Mouse (Mus musculus) lung, embryonic 14.5 days (tissue): Measurements from ENCODE around the gene Clgn. TPM values are rescaled to one million over a fixed set of nuclear protein-coding genes. Genes with fewer than 3 reads are reported as not detected.

ENCODE experiments used
- ATAC-seq: fragments of 200-750 bp; cut with Nextera tagmentation; 2 replicates; pipeline ENCODE4 v1.8.0; 2017; ENCODE audit warnings: mild to moderate bottlenecking, moderate TSS enrichment, moderate library complexity; ENCODE audit not compliant: insufficient read depth
- DNase-seq: peaks from one replicate; pipeline ENCODE4 v3.0.0-alpha.2; 2015
- H3K27ac ChIP-seq: fragments of 300-500 bp; sonication (generic); 2 replicates; pipeline ENCODE4 v1.5.1; 2014; ENCODE audit warnings: low read depth, mild to moderate bottlenecking, moderate library complexity
- H3K27me3 ChIP-seq: fragments of 300-500 bp; sonication (generic); 2 replicates; pipeline ENCODE4 v1.6.1; 2014; ENCODE audit warnings: low read length, control low read depth; ENCODE audit not compliant: insufficient read depth
- H3K36me3 ChIP-seq: fragments of 300-500 bp; sonication (generic); 2 replicates; pipeline ENCODE4 v1.6.1; 2014; ENCODE audit warnings: control low read depth; ENCODE audit not compliant: insufficient read depth
- H3K4me1 ChIP-seq: fragments of 300-500 bp; sonication (generic); 2 replicates; pipeline ENCODE4 v1.6.1; 2014; ENCODE audit warnings: antibody characterized with exemption, control low read depth; ENCODE audit not compliant: insufficient read depth
- H3K4me2 ChIP-seq: fragments of 300-500 bp; sonication (generic); 2 replicates; pipeline ENCODE4 v1.6.1; 2014; ENCODE audit warnings: mild to moderate bottlenecking
- H3K4me3 ChIP-seq: fragments of 300-500 bp; sonication (generic); 2 replicates; pipeline ENCODE4 v1.5.1; 2014; ENCODE audit warnings: low read depth, low read length
- H3K9ac ChIP-seq: fragments of 300-500 bp; sonication (generic); 2 replicates; pipeline ENCODE4 v1.6.1; 2014
- H3K9me3 ChIP-seq: fragments of 300-500 bp; sonication (generic); 2 replicates; pipeline ENCODE4 v1.6.1; 2016; ENCODE audit warnings: low read depth, low read length, control low read depth
- CTCF ChIP-seq: IDR thresholded peaks from 2 replicates; pipeline ENCODE4 v1.5.1; 2016; ENCODE audit warnings: antibody characterized with exemption, low read depth
- WGBS: fragments of 180-500 bp; shearing (Covaris S2); extraction: QIAGEN DNeasy Blood & Tissue Kit; methylation state at CpG from one replicate; pipeline ENCODE4 v1.1.7; 2014; 5-methylcytosine and 5-hydroxymethylcytosine counted together
- polyA plus RNA-seq: library from polyadenylated mRNA; unstranded; fragments of >200 nt; fragmentation: Nextera tagmentation; extraction: Ambion mirVana; gene quantifications from 2 replicates; pipeline ENCODE4 v1.2.1, GENCODE M21; 2014

Clgn gene
- polyA plus RNA-seq, 1 experiment from 2014 or later, result 0.12 TPM

DNA sequence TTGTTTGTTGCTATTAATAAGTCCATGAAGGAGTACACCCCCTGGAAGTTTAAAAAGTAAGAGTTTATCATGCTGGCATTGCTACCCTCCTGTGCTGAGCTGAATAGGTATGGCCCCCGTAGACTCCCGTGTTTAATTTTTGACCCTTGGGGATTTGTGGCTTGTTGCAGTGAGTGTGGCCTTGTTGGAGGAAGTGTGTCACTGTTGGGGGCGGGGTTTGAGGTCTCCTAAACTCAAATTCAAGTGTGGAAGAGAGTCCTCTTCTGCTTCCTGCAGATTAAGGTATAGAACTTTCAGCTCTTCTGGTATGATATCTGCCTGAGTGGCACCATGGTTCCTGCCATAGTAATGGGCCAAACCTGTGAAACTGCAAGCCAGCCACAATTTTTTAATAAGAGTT, 69.9 kb downstream of the Clgn start:
- no peaks in the 10 kb centered on the region for H3K4me1 ChIP-seq
- TF ChIP-seq CTCF, result no peak
- H3K27me3 ChIP-seq, result no peaks in the 10 kb centered on the region
- H3K36me3 ChIP-seq, result no peaks in the 10 kb centered on the region
- no peak overlapping the region for H3K9ac ChIP-seq
- 0 out of 2 replicates have a peak, but pooled peaks cover 4% of the 10 kb centered on the region for H3K9me3 ChIP-seq
- no peak for ATAC-seq
- H3K4me3 ChIP-seq, result no peak overlapping the region
- DNase-seq, result no peak
- H3K27ac ChIP-seq, result no peak overlapping the region
- no peak overlapping the region for H3K4me2 ChIP-seq
- WGBS, result 69% methylated on average over 3 of the region's 3 CpGs

Other genes starting within 250 kb of the Clgn start
- 1.4 and 2.2 TPM in 2 replicates for gene Tbc1d9, start 224.5 kb upstream of the Clgn start, polyA plus RNA-seq
- gene Gm10645, start 223.7 kb upstream of the Clgn start, polyA plus RNA-seq, result 1.2 TPM in 2 replicates
- not detected in 2 replicates for gene Ucp1, start 99.5 kb upstream of the Clgn start, polyA plus RNA-seq
- 15.9 and 16.2 TPM in 2 replicates for gene Elmod2, start 57.4 kb upstream of the Clgn start, polyA plus RNA-seq
- gene Mgat4d, start 41.4 kb upstream of the Clgn start, polyA plus RNA-seq, result not detected in 2 replicates
- gene Scoc, start 68.5 kb downstream of the Clgn start, polyA plus RNA-seq, result 115 and 123 TPM in 2 replicates
- gene Olfr370, start 145.9 kb downstream of the Clgn start, polyA plus RNA-seq, result not detected in 2 replicates
- 361 and 362 TPM in 2 replicates for gene Ndufb7, start 176.8 kb downstream of the Clgn start, polyA plus RNA-seq
- 531 and 570 TPM in 2 replicates for gene Tecr, start 218.1 kb downstream of the Clgn start, polyA plus RNA-seq
- 54.9 and 61.3 TPM in 2 replicates for gene Dnajb1, start 218.3 kb downstream of the Clgn start, polyA plus RNA-seq